Mouse (Mus musculus) liver, embryonic 14.5 days (tissue): ENCODE data around the gene Ednra. TPM values are rescaled to one million over a fixed set of nuclear protein-coding genes. Genes with fewer than 3 reads are reported as not detected.

Experiments used
- ATAC-seq: fragments of 200-750 bp; cut with Nextera tagmentation; 2 replicates; pipeline ENCODE4 v1.8.0; 2017; ENCODE audit warnings: moderate number of reproducible peaks, mild to moderate bottlenecking, moderate library complexity; ENCODE audit not compliant: insufficient read depth
- DNase-seq, 3 experiments: peaks; one replicate each; pipeline ENCODE4 v3.0.0-alpha.2; 2012 to 2013; ENCODE audit warnings: low read depth in 3 of 3, low spot score in 3 of 3
- H3K27ac ChIP-seq: fragments of 300-500 bp; sonication (generic); 2 replicates; pipeline ENCODE4 v1.5.1; 2014; ENCODE audit warnings: moderate library complexity, mild to moderate bottlenecking, control low read depth, inconsistent platforms
- H3K27me3 ChIP-seq: fragments of 300-500 bp; sonication (generic); 2 replicates; pipeline ENCODE4 v1.6.1; 2014; ENCODE audit warnings: mild to moderate bottlenecking, low read length, moderate library complexity; ENCODE audit not compliant: control insufficient read depth, insufficient read depth
- H3K36me3 ChIP-seq: fragments of 300-500 bp; sonication (generic); replicated peaks from 2 replicates; pipeline ENCODE4 v1.6.1; 2014; ENCODE audit warnings: low read depth; ENCODE audit not compliant: control insufficient read depth, insufficient read depth
- H3K4me1 ChIP-seq, 2 experiments: fragments of 200-500 bp in 1 of 2; fragments of 300-500 bp in 1 of 2; sonication (generic) in 1 of 2; replicated peaks; 2 replicates each; pipeline ENCODE4 v1.6.1; 2012 to 2014; ENCODE audit warnings: antibody characterized with exemption in 1 of 2, inconsistent platforms in 1 of 2, low read length in 1 of 2; ENCODE audit not compliant: control insufficient read depth in 2 of 2, insufficient read depth in 2 of 2
- H3K4me2 ChIP-seq: fragments of 300-500 bp; sonication (generic); 2 replicates; pipeline ENCODE4 v1.6.1; 2014; ENCODE audit warnings: low read depth, mild to moderate bottlenecking, control low read depth, moderate library complexity
- H3K4me3 ChIP-seq, 2 experiments: fragments of 200-500 bp in 1 of 2; fragments of 300-500 bp in 1 of 2; sonication (generic) in 1 of 2; 2 replicates each; pipeline ENCODE4 v1.5.1; 2012 to 2014; ENCODE audit warnings: low read depth in 2 of 2, low read length in 2 of 2, mild to moderate bottlenecking in 2 of 2, control low read depth in 1 of 2, inconsistent platforms in 1 of 2, moderate library complexity in 1 of 2; ENCODE audit not compliant: insufficient read depth in 1 of 2
- H3K9ac ChIP-seq: fragments of 300-500 bp; sonication (generic); replicated peaks from 2 replicates; pipeline ENCODE4 v1.6.1; 2014; ENCODE audit warnings: mild to moderate bottlenecking, control low read depth, moderate library complexity
- H3K9me3 ChIP-seq: fragments of 300-500 bp; sonication (generic); 2 replicates; pipeline ENCODE4 v1.6.1; 2016; ENCODE audit warnings: low read length, mixed read lengths; ENCODE audit not compliant: control insufficient read depth
- CTCF ChIP-seq: IDR thresholded peaks from 2 replicates; pipeline ENCODE4 v1.5.1; 2016; ENCODE audit warnings: antibody characterized with exemption, low read depth, control low read depth
- EP300 ChIP-seq: IDR thresholded peaks from 2 replicates; pipeline ENCODE4 v1.6.1; 2016; ENCODE audit warnings: antibody characterized with exemption, low read depth
- WGBS: fragments of 180-500 bp; shearing (Covaris S2); extraction: QIAGEN DNeasy Blood & Tissue Kit; methylation state at CpG from one replicate; pipeline ENCODE4 v1.1.7; 2014; ENCODE audit not compliant: insufficient replicate concordance; 5-methylcytosine and 5-hydroxymethylcytosine counted together
- polyA plus RNA-seq, 2 experiments: library from polyadenylated mRNA; depleted of rRNA in 1 of 2; stranded (reverse) in 1 of 2; unstranded in 1 of 2; fragments of >200 nt; fragmentation: Nextera tagmentation in 1 of 2; extraction: Ambion mirVana in 1 of 2; gene quantifications; 2 replicates each; pipeline versions ENCODE4 v1.2.1 to v1.2.3; 2012 to 2014

Gene Ednra
- polyA plus RNA-seq, 2 experiments: 2.1 to 2.8 TPM

- Histone ChIP-seq H3K27ac (no peak overlapping the region), H3K36me3 (no peaks in the 10 kb centered on the region), H3K4me1 (no peaks in the 10 kb centered on the region), H3K27me3 (no peaks in the 10 kb centered on the region), H3K4me2 (no peak overlapping the region), H3K9ac (no peak overlapping the region), H3K9me3 (no peaks in the 10 kb centered on the region), H3K4me3 (no peak overlapping the region)
- no peak for DNase-seq
- ATAC-seq: no peak
- TF ChIP-seq CTCF: no peak
- whole genome bisulfite sequencing: 54% methylated on average over 5 of the region's 5 CpGs
Measured at GRCm38 (mm10) chr8:77640093-77640839, 84.0 kb downstream of the Ednra start.

- WGBS: 63% methylated on average over 3 of the region's 3 CpGs
- Histone ChIP-seq H3K9me3 (no peaks in the 10 kb centered on the region), H3K27me3 (no peaks in the 10 kb centered on the region), H3K4me1 (no peaks in the 10 kb centered on the region), H3K9ac (no peak overlapping the region), H3K36me3 (no peaks in the 10 kb centered on the region), H3K4me2 (no peak overlapping the region), H3K4me3 (no peak overlapping the region), H3K27ac (no peak overlapping the region)
- DNase-seq: no peak
- no peak for TF ChIP-seq EP300
- TF ChIP-seq CTCF: no peak
- no peak for ATAC-seq
Measured at GRCm38 (mm10) chr8:77637593-77637992, 86.7 kb downstream of the Ednra start.

DNA sequence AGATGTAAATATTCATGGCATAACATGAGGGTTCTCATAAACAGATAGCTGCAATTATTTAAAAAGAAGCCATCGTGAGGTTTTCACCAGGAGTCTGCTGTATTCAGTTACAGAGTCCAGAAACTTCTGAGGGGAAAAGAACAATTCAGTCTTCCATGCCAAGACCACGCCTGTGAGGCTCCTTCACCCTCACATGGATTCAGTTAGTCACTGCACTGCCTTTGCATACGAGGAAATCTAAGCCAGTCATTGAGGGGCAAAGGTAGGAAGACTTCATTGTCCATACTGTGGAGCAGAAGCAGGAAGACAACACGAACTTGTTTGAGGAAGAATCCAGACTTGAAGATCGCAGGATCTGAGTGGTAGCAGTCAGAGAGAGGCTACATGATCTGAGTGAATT lies 90.2 kb downstream of the Ednra start:
- DNase-seq: no peak
- Histone ChIP-seq H3K36me3 (no peaks in the 10 kb centered on the region), H3K9me3 (no peaks in the 10 kb centered on the region), H3K4me3 (no peak overlapping the region), H3K4me2 (no peak overlapping the region), H3K27ac (no peak overlapping the region), H3K4me1 (no peaks in the 10 kb centered on the region), H3K27me3 (no peaks in the 10 kb centered on the region), H3K9ac (no peak overlapping the region)
- TF ChIP-seq CTCF: no peak
- no peak for TF ChIP-seq EP300
- WGBS: 47% methylated on average over 5 of the region's 5 CpGs
- ATAC-seq: no peak

- H3K4me3 ChIP-seq: no peak overlapping the region
Measured at GRCm38 (mm10) chr8:77633211-77633610, 91.1 kb downstream of the Ednra start.

GRCm38 (mm10) chr8:77630691-77631090 lies 93.6 kb downstream of the Ednra start:
- no peaks in the 10 kb centered on the region for H3K9me3 ChIP-seq
- H3K36me3 ChIP-seq: no peaks in the 10 kb centered on the region
- H3K4me2 ChIP-seq: no peak overlapping the region
- 62% methylated on average over 3 of the region's 3 CpGs for WGBS
- H3K4me1 ChIP-seq: no peaks in the 10 kb centered on the region
- H3K4me3 ChIP-seq: no peak overlapping the region
- ATAC-seq (no peak), DNase-seq (no peak)
- no peak for TF ChIP-seq CTCF
- TF ChIP-seq EP300: no peak
- no peak overlapping the region for H3K9ac ChIP-seq
- H3K27ac ChIP-seq: no peak overlapping the region
- H3K27me3 ChIP-seq: no peaks in the 10 kb centered on the region

More at GRCm38 (mm10) chr8:77633211-77633610, 91.1 kb downstream of the Ednra start:
- 43% methylated on average over 2 of the region's 2 CpGs for WGBS
- Histone ChIP-seq H3K27me3 (no peaks in the 10 kb centered on the region), H3K36me3 (no peaks in the 10 kb centered on the region), H3K9me3 (no peaks in the 10 kb centered on the region), H3K9ac (no peak overlapping the region), H3K27ac (no peak overlapping the region), H3K4me1 (no peaks in the 10 kb centered on the region), H3K4me2 (no peak overlapping the region)
- ATAC-seq: no peak
- DNase-seq: no peak
- no peak for TF ChIP-seq EP300
- TF ChIP-seq CTCF: no peak
